Mouse (Mus musculus) cerebellum, adult (tissue): ENCODE results near the gene Clnk.

Experiments
- ATAC-seq: cut with Nextera tagmentation; 2 replicates; pipeline ENCODE4 v1.9.2; 2017; ENCODE audit warnings: mild to moderate bottlenecking, moderate library complexity, mixed read lengths; ENCODE audit not compliant: insufficient number of reproducible peaks, low FRiP score, low TSS enrichment

Clnk gene

GRCm38 (mm10) chr5:38858015-38858721, 18.4 kb downstream of the Clnk start:
- no peak for ATAC-seq

GRCm38 (mm10) chr5:38857591-38857990, 19.0 kb downstream of the Clnk start:
- ATAC-seq, result no peak

- no peak for ATAC-seq
Measured at GRCm38 (mm10) chr5:38850171-38850570, 26.4 kb downstream of the Clnk start.

GRCm38 (mm10) chr5:38845529-38845928, 31.1 kb downstream of the Clnk start:
- no peak for ATAC-seq

- no peak for ATAC-seq
Measured at GRCm38 (mm10) chr5:38844312-38844711, 32.3 kb downstream of the Clnk start.

- no peak for ATAC-seq
Measured at GRCm38 (mm10) chr5:38839981-38840380, 36.6 kb downstream of the Clnk start.

GRCm38 (mm10) chr5:38827310-38827709, 49.3 kb downstream of the Clnk start:
- ATAC-seq, result no peak

- no peak for ATAC-seq
Measured at GRCm38 (mm10) chr5:38826586-38826985, 50.0 kb downstream of the Clnk start.

GRCm38 (mm10) chr5:38824132-38824965, 52.3 kb downstream of the Clnk start:
- no peak for ATAC-seq

GRCm38 (mm10) chr5:38813391-38814109, 63.1 kb downstream of the Clnk start:
- ATAC-seq, result no peak

GRCm38 (mm10) chr5:38812916-38813315, 63.7 kb downstream of the Clnk start:
- ATAC-seq, result no peak

- ATAC-seq, result no peak
Measured at GRCm38 (mm10) chr5:38812386-38812785, 64.2 kb downstream of the Clnk start.

- no peak for ATAC-seq
Measured at GRCm38 (mm10) chr5:38798910-38799309, 77.7 kb downstream of the Clnk start.

- ATAC-seq, result no peak
Measured at GRCm38 (mm10) chr5:38795139-38795538, 81.5 kb downstream of the Clnk start.

- ATAC-seq, result peak; percentile 96
Measured at GRCm38 (mm10) chr5:38791116-38791515, 85.5 kb downstream of the Clnk start.

GRCm38 (mm10) chr5:38788820-38789219, 87.8 kb downstream of the Clnk start:
- ATAC-seq, result no peak

GRCm38 (mm10) chr5:38787851-38788520, 88.6 kb downstream of the Clnk start:
- no peak for ATAC-seq

GRCm38 (mm10) chr5:38786126-38786525, 90.5 kb downstream of the Clnk start:
- no peak for ATAC-seq

- ATAC-seq, result no peak
Measured at GRCm38 (mm10) chr5:38785686-38786085, 90.9 kb downstream of the Clnk start.

GRCm38 (mm10) chr5:38781813-38782212, 94.8 kb downstream of the Clnk start:
- no peak for ATAC-seq
